Mouse (Mus musculus) bone marrow, adult 2 months (tissue): ENCODE data around the gene Nit1. TPM values are rescaled to one million over a fixed set of nuclear protein-coding genes. Genes with fewer than 3 reads are reported as not detected.
A peak's percentile ranks its signal among the peaks of the same experiment; 100 is the strongest.

Experiments used
- H3K27ac ChIP-seq: fragments of 200-500 bp; 2 replicates; pipeline ENCODE4 v1.5.1; 2012; ENCODE audit warnings: low read depth, mild to moderate bottlenecking, control low read depth, inconsistent platforms, low read length; ENCODE audit not compliant: control insufficient read depth, poor library complexity, insufficient read depth
- H3K4me1 ChIP-seq: fragments of 200-500 bp; 2 replicates; pipeline ENCODE4 v1.6.1; 2011; ENCODE audit warnings: low read length; ENCODE audit not compliant: control insufficient read depth, insufficient read depth
- H3K4me3 ChIP-seq: fragments of 200-500 bp; replicated peaks from 2 replicates; pipeline ENCODE3; 2011; ENCODE audit warnings: mild to moderate bottlenecking, low read depth, low read length, control low read depth; ENCODE audit not compliant: control insufficient read depth
- CTCF ChIP-seq: fragments of 200-500 bp; IDR thresholded peaks from 2 replicates; pipeline ENCODE4 v1.5.1; 2011; ENCODE audit warnings: low read length, control low read depth; ENCODE audit not compliant: control insufficient read depth, insufficient read depth
- POLR2A ChIP-seq: fragments of 200-500 bp; IDR thresholded peaks from 2 replicates; pipeline ENCODE4 v1.6.1; 2011; ENCODE audit warnings: low read depth, mild to moderate bottlenecking, control low read depth, low read length, borderline replicate concordance; ENCODE audit not compliant: control insufficient read depth
- WGBS: fragments of 180-500 bp; shearing (Covaris S2); methylation state at CpG from one replicate; pipeline ENCODE4 v1.1.7; 2018; 5-methylcytosine and 5-hydroxymethylcytosine counted together
- polyA plus RNA-seq: library from polyadenylated mRNA; stranded (reverse); fragments of >200 nt; gene quantifications from 2 replicates; pipeline ENCODE4 v1.2.4, GENCODE M21; 2011; ENCODE audit warnings: low replicate concordance; ENCODE audit not compliant: missing spikeins, insufficient read depth, insufficient read length

Nit1 gene
- polyA plus RNA-seq: 16.0 and 18.8 TPM in 2 replicates

DNA sequence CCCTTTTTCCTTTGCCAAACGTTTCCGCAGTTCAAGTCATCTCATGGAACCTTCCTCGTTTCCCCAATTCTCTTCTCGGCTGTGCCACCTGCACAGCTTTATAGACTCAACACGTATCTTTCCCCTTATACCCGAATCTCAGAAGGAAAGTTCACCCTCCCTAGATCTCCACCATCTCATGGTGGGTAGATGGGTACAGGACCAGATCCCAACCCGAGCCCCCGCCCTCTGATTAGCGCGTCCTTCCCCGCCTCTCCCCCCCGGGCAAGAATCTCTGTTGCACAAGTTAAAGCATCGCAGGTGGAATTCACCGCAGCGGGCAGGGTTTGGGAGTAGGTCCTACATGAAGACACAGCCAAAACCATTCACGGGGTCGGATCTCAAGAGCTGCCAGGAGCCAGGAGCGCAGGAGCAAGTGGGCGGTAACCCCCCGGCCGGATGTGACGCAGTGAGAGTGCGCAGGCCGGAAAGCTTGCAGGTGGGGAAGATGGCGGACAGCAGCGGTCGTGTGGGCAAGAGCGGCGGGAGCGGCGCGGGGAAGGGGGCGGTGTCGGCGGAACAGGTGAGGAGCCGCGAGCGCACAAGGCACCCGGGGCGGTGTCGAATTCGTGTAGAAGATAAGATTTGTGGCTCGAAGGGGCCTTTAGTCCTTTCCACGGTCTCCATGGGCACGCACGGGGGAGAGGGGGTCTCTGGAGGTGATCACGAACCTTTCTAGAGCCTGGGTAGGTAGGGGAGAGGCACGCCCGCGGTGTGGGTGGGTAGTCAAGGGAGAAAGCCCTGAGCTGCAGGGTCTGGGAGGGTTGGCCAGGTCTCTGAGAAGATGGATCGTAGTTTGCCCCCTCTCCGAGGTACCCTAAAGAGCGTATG is at the start of gene Nit1, which contains the start of gene Pfdn2:
TSS of gene Nit1 (minus strand) at position 422 of the 870 bp plus-strand sequence.
TSS of gene Pfdn2 (plus strand) at position 446 of the 870 bp plus-strand sequence.
- Histone ChIP-seq H3K4me3 (peak within 1 kb of the TSS; percentile 80), H3K4me1 (no peaks in the 10 kb centered on the region; the same call in 1 of the 2 replicates), H3K27ac (peak within 1 kb of the TSS; percentile 33; the same call in 1 of the 2 replicates)
- under 1% methylated on average over 53 of the region's 53 CpGs for WGBS
- peak; percentile 90 for TF ChIP-seq POLR2A
- TF ChIP-seq CTCF: no peak

DNA sequence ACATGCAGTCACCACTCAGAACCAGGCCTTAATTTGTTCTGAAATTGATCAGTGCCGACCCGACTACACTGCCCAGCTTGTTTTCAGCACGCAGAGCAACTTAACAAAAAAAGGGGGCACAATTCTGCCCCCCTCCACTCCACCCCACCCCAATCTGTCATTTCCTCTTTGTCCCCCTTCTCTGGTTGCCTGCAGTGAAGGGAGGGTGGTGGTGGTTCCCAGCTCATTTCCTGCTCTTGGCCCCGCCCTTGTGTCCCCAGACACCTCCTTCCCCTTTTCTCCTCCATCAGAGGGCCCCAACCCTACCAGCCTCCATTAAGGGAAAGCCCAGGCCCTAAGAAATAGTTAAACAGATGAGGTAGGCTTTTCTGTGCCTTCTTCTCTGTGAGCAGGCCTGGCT is 44.7 kb upstream of the Nit1 start:
- Histone ChIP-seq H3K27ac (peak overlapping the region; percentile 95), H3K4me3 (peak overlapping the region; percentile 87), H3K4me1 (no peaks in the 10 kb centered on the region; the same call in 1 of the 2 replicates)
- TF ChIP-seq POLR2A (no peak), CTCF (no peak)
- 0% methylated on average over 4 of the region's 4 CpGs for WGBS

DNA sequence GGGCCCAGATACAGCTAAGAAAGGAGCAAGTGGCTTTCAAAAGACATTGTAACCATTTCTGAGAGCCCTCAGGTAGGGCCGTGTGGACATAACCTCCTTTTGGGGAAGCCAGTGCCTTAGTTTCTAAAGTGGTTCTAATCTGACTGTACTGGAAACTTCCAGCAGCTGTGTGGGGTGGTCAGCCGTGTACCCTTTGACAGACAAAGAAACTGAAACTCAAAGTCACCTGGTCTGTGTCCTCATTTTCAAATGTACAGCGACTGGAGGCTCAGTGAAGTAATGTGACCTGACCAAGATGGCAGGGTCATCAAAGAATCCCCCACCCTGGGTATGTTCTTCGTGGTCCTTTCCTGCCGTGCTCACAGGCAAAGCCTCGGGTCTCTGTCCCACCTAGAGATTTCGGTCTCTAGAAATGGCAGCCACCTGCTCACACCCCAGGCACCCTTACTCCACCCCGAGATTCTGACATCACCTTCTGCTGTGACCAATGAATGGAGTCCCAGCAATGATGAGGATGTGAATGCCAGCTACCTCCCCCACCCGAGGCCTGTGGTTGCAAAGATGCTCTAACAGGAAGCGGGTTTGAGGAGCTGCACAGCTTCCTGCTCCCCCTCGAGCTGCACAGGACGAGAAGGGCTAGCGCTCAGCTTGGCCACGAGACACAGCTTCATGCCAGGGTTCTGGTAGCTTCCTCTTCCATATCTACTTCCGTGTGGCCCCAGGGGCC is 43.1 kb upstream of the Nit1 start, which contains the start of gene Arhgap30:
TSS of gene Arhgap30 (plus strand) at position 579 of the 727 bp plus-strand sequence.
- peak within 1 kb of the TSS; percentile 95 for H3K27ac ChIP-seq
- H3K4me3 ChIP-seq: peak within 1 kb of the TSS; percentile 87
- WGBS: 4% methylated on average over 15 of the region's 15 CpGs
- H3K4me1 ChIP-seq: no peaks in the 10 kb centered on the region; the same call in 1 of the 2 replicates
- TF ChIP-seq POLR2A: peak; percentile 93
- TF ChIP-seq CTCF: no peak

GRCm38 (mm10) chr1:171387099-171387498 is 41.7 kb upstream of the Nit1 start:
- no peak overlapping the region for H3K4me3 ChIP-seq
- no peak overlapping the region for H3K27ac ChIP-seq
- 55% methylated on average over 6 of the region's 6 CpGs for WGBS
- TF ChIP-seq POLR2A: no peak
- peak; percentile 51 for TF ChIP-seq CTCF
- peaks cover 2% of the 10 kb centered on the region; the same call in 1 of the 2 replicates for H3K4me1 ChIP-seq

- H3K4me1 ChIP-seq: peaks cover 2% of the 10 kb centered on the region; the same call in 1 of the 2 replicates
- TF ChIP-seq POLR2A: no peak
- TF ChIP-seq CTCF: no peak
- WGBS: 76% methylated on average over 9 of the region's 9 CpGs
- H3K4me3 ChIP-seq: no peak overlapping the region
- H3K27ac ChIP-seq: no peak overlapping the region
Observed at GRCm38 (mm10) chr1:171385171-171385570, 39.7 kb upstream of the Nit1 start.

GRCm38 (mm10) chr1:171384361-171384760 is 38.9 kb upstream of the Nit1 start:
- Histone ChIP-seq H3K4me3 (no peak overlapping the region), H3K27ac (no peak overlapping the region), H3K4me1 (peaks cover 2% of the 10 kb centered on the region; the same call in 1 of the 2 replicates)
- TF ChIP-seq CTCF (no peak), POLR2A (no peak)
- 80% methylated on average over 9 of the region's 9 CpGs for WGBS

GRCm38 (mm10) chr1:171382096-171382620 is 36.7 kb upstream of the Nit1 start:
- Histone ChIP-seq H3K4me3 (no peak overlapping the region), H3K27ac (no peak overlapping the region), H3K4me1 (peaks cover 2% of the 10 kb centered on the region; the same call in 1 of the 2 replicates)
- 71% methylated on average over 11 of the region's 11 CpGs for WGBS
- no peak for TF ChIP-seq POLR2A
- no peak for TF ChIP-seq CTCF

DNA sequence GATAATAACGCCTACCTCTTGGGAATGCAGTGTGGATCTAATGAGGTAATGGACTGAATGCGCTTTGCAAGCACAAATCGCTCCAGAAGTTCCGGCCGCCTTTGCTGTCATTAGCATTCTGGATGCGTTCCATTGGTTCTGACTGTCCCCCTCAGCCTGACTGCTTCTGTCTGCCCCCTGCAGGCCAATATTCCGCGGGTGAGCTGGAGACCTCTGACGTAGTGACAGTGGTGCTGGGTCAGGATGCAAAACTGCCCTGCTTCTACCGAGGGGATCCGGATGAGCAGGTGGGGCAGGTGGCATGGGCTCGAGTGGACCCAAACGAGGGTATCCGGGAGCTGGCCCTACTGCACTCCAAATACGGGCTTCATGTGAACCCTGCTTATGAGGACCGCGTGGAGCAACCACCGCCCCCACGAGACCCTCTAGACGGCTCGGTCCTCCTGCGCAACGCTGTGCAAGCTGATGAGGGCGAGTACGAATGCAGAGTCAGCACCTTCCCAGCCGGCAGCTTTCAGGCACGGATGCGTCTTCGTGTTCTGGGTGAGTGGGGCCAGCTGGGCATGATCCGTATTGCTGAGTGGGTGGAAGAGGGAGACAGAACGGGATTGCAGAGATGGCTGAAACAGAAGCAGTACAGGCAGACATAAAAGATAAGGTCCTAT is 34.6 kb upstream of the Nit1 start:
- Histone ChIP-seq H3K4me1 (peaks cover 5% of the 10 kb centered on the region), H3K4me3 (no peak overlapping the region), H3K27ac (no peak overlapping the region)
- 21% methylated on average over 31 of the region's 31 CpGs for WGBS
- TF ChIP-seq CTCF (peak; percentile 87), POLR2A (no peak)
